Mouse (Mus musculus) heart, adult 18-20 months (tissue): ENCODE results near the gene Gtse1. TPM values are rescaled to one million over a fixed set of nuclear protein-coding genes. Genes with fewer than 3 reads are reported as not detected.
"Not testable (repeated sequence)": the region's sequence is repeated elsewhere in the genome, so short reads cannot be mapped to it uniquely, and the experiment has no call there.

Experiments
- DNase-seq, 2 experiments: peaks; one replicate each; pipeline ENCODE4 v3.0.0; 2021 to 2022; ENCODE audit warnings: mixed read lengths in 1 of 2
- long read RNA-seq, 2 experiments: library from polyadenylated mRNA; stranded (forward); transcript quantifications; one replicate each; pipeline ENCODE4 v2.0.0; 2021
- total RNA-seq, 2 experiments: library from RNA; stranded (reverse); gene quantifications; 2 replicates each; pipeline ENCODE4 v1.2.3; 2021

Gene Gtse1
- total RNA-seq: under 1 TPM; 0.54 to 0.60 TPM
- long read RNA-seq, experiment 1, partial matches to known transcripts: 0 of 1 reads
- long read RNA-seq, experiment 1, other reads (novel, unspliced or antisense): 0 of 1 reads
- long read RNA-seq, experiment 2, partial matches to known transcripts: 0 of 1 reads
- long read RNA-seq, experiment 2, other reads (novel, unspliced or antisense): 0 of 1 reads

GRCm38 (mm10) chr15:85859490-85860031, at the start of gene Gtse1:
Gene Gtse1 (plus strand): TSS chr15:85859745.
- DNase-seq: peak; percentile 97

GRCm38 (mm10) chr15:85810462-85810805, 49.1 kb upstream of the Gtse1 start:
- DNase-seq: peak in 1 of 2 experiments; percentile 77

- DNase-seq: peak; percentile 91 to 93
Measured at GRCm38 (mm10) chr15:85810806-85811521, 48.6 kb upstream of the Gtse1 start.

- DNase-seq: peak; percentile 99 to 100
Measured at GRCm38 (mm10) chr15:85811535-85812277, 47.8 kb upstream of the Gtse1 start, which contains the start of gene Cdpf1. Gene Cdpf1 (minus strand): TSS chr15:85811697.

- DNase-seq: no peak
Measured at GRCm38 (mm10) chr15:85813428-85813827, 46.1 kb upstream of the Gtse1 start.

- DNase-seq: peak; percentile 35 to 60
Measured at GRCm38 (mm10) chr15:85821203-85822010, 38.1 kb upstream of the Gtse1 start, which contains the start of gene Pkdrej. Gene Pkdrej (minus strand): TSS chr15:85821734.

- no peak for DNase-seq
Measured at GRCm38 (mm10) chr15:85822011-85822359, 37.6 kb upstream of the Gtse1 start.

GRCm38 (mm10) chr15:85826676-85827075, 32.9 kb upstream of the Gtse1 start:
- no peak for DNase-seq

- no peak for DNase-seq
Measured at GRCm38 (mm10) chr15:85828071-85828470, 31.5 kb upstream of the Gtse1 start.

GRCm38 (mm10) chr15:85829470-85829869, 30.1 kb upstream of the Gtse1 start:
- no peak for DNase-seq

- peak; percentile 91 to 92 for DNase-seq
Measured at GRCm38 (mm10) chr15:85831954-85832590, 27.5 kb upstream of the Gtse1 start, which contains the start of gene Ttc38. Gene Ttc38 (plus strand): TSS chr15:85832306.

GRCm38 (mm10) chr15:85832599-85832998, 26.9 kb upstream of the Gtse1 start:
- DNase-seq: no peak

GRCm38 (mm10) chr15:85835335-85835734, 24.2 kb upstream of the Gtse1 start:
- peak in 1 of 2 experiments; percentile 28 for DNase-seq

GRCm38 (mm10) chr15:85836887-85837286, 22.7 kb upstream of the Gtse1 start:
- no peak for DNase-seq

- peak in 1 of 2 experiments; percentile 37 for DNase-seq
Measured at GRCm38 (mm10) chr15:85840983-85841382, 18.6 kb upstream of the Gtse1 start.

- DNase-seq: no peak
Measured at GRCm38 (mm10) chr15:85841796-85842360, 17.7 kb upstream of the Gtse1 start.

GRCm38 (mm10) chr15:85845071-85845470, 14.5 kb upstream of the Gtse1 start:
- no peak for DNase-seq

- DNase-seq: no peak
Measured at GRCm38 (mm10) chr15:85851656-85852392, 7.7 kb upstream of the Gtse1 start.

- no peak for DNase-seq
Measured at GRCm38 (mm10) chr15:85858980-85859489, 510 bp upstream of the Gtse1 start.

- not testable (repeated sequence) for DNase-seq
Measured at GRCm38 (mm10) chr15:85865913-85866312, 6.4 kb downstream of the Gtse1 start.
